Mouse (Mus musculus): Measurements from ENCODE around the gene 4930467E23Rik. TPM values are rescaled to one million over a fixed set of nuclear protein-coding genes. Genes with fewer than 3 reads are reported as not detected.
"Not testable (repeated sequence)": the region's sequence is repeated elsewhere in the genome, so short reads cannot be mapped to it uniquely, and the experiment has no call there.

The 4930467E23Rik gene
- total and polyA plus RNA-seq, 2 experiments from 2014 or later: not detected

- DNase-seq (ENCODE audit: low spot score): peak; percentile 53
- H3K4me3 ChIP-seq (ENCODE audit: low read depth, low read length); ATAC-seq (ENCODE audit: insufficient read depth, low read depth); H3K27me3 ChIP-seq (ENCODE audit: control insufficient read depth, insufficient read depth, low read length); H3K36me3 ChIP-seq (replicated peaks; ENCODE audit: control insufficient read depth, insufficient read depth, low read length); H3K4me1 ChIP-seq (ENCODE audit: control insufficient read depth, insufficient read depth); H3K4me2 ChIP-seq (ENCODE audit: low read depth, low read length); H3K9me3 ChIP-seq (replicated peaks; ENCODE audit: control insufficient read depth, low read length); H3K9ac ChIP-seq (replicated peaks; ENCODE audit: low read depth, low read length); H3K27ac ChIP-seq (ENCODE audit: low read depth): not testable (repeated sequence)
- TF ChIP-seq CTCF (IDR thresholded peaks at IDR 0.05; ENCODE audit: low read depth): peak; percentile 32; the same call in 1 of the 2 replicates
- WGBS: 58% methylated on average over 7 of the region's 7 CpGs
These were observed 22.2 kb upstream of the 4930467E23Rik start for GRCm38 (mm10) chr8:19706918-19707760.

GRCm38 (mm10) chr8:19707761-19708443 is 21.5 kb upstream of the 4930467E23Rik start:
- DNase-seq (ENCODE audit: low spot score); H3K9me3 ChIP-seq (replicated peaks; ENCODE audit: control insufficient read depth, low read length); H3K36me3 ChIP-seq (replicated peaks; ENCODE audit: control insufficient read depth, insufficient read depth, low read length); H3K27ac ChIP-seq (ENCODE audit: low read depth); H3K9ac ChIP-seq (replicated peaks; ENCODE audit: low read depth, low read length); H3K4me2 ChIP-seq (ENCODE audit: low read depth, low read length); H3K4me1 ChIP-seq (ENCODE audit: control insufficient read depth, insufficient read depth); H3K4me3 ChIP-seq (ENCODE audit: low read depth, low read length); H3K27me3 ChIP-seq (ENCODE audit: control insufficient read depth, insufficient read depth, low read length); ATAC-seq (ENCODE audit: insufficient read depth, low read depth): not testable (repeated sequence)
- WGBS: 81% methylated on average over 13 of the region's 15 CpGs

GRCm38 (mm10) chr8:19708976-19709375 is 20.4 kb upstream of the 4930467E23Rik start:
- ATAC-seq (ENCODE audit: insufficient read depth, low read depth); DNase-seq (ENCODE audit: low spot score); H3K4me1 ChIP-seq (ENCODE audit: control insufficient read depth, insufficient read depth); H3K9me3 ChIP-seq (replicated peaks; ENCODE audit: control insufficient read depth, low read length); H3K36me3 ChIP-seq (replicated peaks; ENCODE audit: control insufficient read depth, insufficient read depth, low read length); H3K9ac ChIP-seq (replicated peaks; ENCODE audit: low read depth, low read length); H3K27me3 ChIP-seq (ENCODE audit: control insufficient read depth, insufficient read depth, low read length); H3K4me3 ChIP-seq (ENCODE audit: low read depth, low read length); H3K4me2 ChIP-seq (ENCODE audit: low read depth, low read length); H3K27ac ChIP-seq (ENCODE audit: low read depth): not testable (repeated sequence)

DNA sequence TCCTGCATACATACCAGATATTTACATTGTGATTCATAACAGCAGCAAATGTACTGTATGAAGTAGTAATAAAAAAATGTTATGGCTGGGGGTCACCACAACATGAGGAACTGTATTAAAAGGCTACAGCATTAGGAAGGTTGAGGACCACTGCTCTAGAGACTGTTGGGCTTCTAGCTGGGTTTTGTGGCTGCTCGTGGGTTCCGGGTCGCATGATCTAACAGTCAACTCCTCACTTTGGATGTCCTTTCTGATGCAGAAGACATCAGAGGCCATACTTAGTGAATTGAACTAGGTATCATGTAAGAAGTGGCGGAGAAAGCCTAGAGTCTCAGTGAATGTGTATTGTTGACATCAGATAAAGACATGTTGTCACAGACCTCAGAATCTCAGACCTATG is 19.9 kb upstream of the 4930467E23Rik start:
- H3K27me3 ChIP-seq (ENCODE audit: control insufficient read depth, insufficient read depth, low read length); H3K4me1 ChIP-seq (ENCODE audit: control insufficient read depth, insufficient read depth); H3K36me3 ChIP-seq (replicated peaks; ENCODE audit: control insufficient read depth, insufficient read depth, low read length); H3K9me3 ChIP-seq (replicated peaks; ENCODE audit: control insufficient read depth, low read length); H3K4me2 ChIP-seq (ENCODE audit: low read depth, low read length); H3K4me3 ChIP-seq (ENCODE audit: low read depth, low read length); ATAC-seq (ENCODE audit: insufficient read depth, low read depth); H3K27ac ChIP-seq (ENCODE audit: low read depth); H3K9ac ChIP-seq (replicated peaks; ENCODE audit: low read depth, low read length); DNase-seq (ENCODE audit: low spot score): not testable (repeated sequence)
- WGBS: 82% methylated on average over 4 of the region's 4 CpGs

DNA sequence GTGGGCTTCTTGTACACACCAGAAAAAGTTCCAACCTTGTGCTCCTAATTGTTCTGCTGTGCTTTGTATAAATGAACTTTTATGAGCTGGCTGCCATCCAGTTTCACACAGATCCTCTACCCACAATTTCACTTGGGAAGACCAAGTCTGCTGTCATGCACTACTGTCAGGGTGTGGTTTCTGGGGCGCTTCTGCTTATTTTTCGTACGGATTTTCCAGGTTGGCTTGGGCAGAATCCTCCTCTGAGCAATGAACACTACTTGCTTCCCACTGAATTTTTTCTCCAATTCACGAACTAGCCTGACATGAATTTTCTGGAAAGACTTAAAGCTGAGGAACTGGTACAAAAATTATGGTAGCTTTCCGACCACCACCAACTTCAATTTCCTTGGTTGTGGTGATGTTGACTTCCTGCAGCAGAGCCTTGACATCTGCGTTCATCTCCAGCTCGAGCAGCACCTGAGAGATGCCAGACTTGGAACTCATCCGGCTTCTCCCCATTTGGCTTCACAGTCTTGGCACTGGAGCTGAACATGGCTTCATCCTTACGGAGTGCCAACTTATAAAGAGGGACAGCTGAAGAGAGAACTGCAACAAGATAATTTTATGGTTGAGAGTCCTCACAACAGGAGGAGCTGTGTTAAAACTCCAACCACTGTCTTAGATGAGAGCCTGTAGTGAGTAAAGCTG is 18.1 kb upstream of the 4930467E23Rik start:
- not testable (repeated sequence) for H3K27ac ChIP-seq (ENCODE audit: low read depth); H3K36me3 ChIP-seq (replicated peaks; ENCODE audit: control insufficient read depth, insufficient read depth, low read length); H3K9ac ChIP-seq (replicated peaks; ENCODE audit: low read depth, low read length); H3K4me1 ChIP-seq (ENCODE audit: control insufficient read depth, insufficient read depth); DNase-seq (ENCODE audit: low spot score); H3K9me3 ChIP-seq (replicated peaks; ENCODE audit: control insufficient read depth, low read length); H3K27me3 ChIP-seq (ENCODE audit: control insufficient read depth, insufficient read depth, low read length); H3K4me3 ChIP-seq (ENCODE audit: low read depth, low read length); H3K4me2 ChIP-seq (ENCODE audit: low read depth, low read length)
- WGBS: 74% methylated on average over 5 of the region's 9 CpGs
- ATAC-seq (ENCODE audit: insufficient read depth, low read depth): peak; percentile 57; the same call in 1 of the 2 replicates

GRCm38 (mm10) chr8:19712227-19712750 is 17.1 kb upstream of the 4930467E23Rik start:
- not testable (repeated sequence) for ATAC-seq (ENCODE audit: insufficient read depth, low read depth); H3K36me3 ChIP-seq (replicated peaks; ENCODE audit: control insufficient read depth, insufficient read depth, low read length); H3K4me1 ChIP-seq (ENCODE audit: control insufficient read depth, insufficient read depth); H3K4me2 ChIP-seq (ENCODE audit: low read depth, low read length); H3K27ac ChIP-seq (ENCODE audit: low read depth); H3K4me3 ChIP-seq (ENCODE audit: low read depth, low read length); H3K9ac ChIP-seq (replicated peaks; ENCODE audit: low read depth, low read length); H3K27me3 ChIP-seq (ENCODE audit: control insufficient read depth, insufficient read depth, low read length); H3K9me3 ChIP-seq (replicated peaks; ENCODE audit: control insufficient read depth, low read length); DNase-seq (ENCODE audit: low spot score)
- WGBS: 46% methylated on average over 2 of the region's 2 CpGs

GRCm38 (mm10) chr8:19712816-19713215 is 16.6 kb upstream of the 4930467E23Rik start:
- DNase-seq (ENCODE audit: low spot score); H3K9ac ChIP-seq (replicated peaks; ENCODE audit: low read depth, low read length); H3K9me3 ChIP-seq (replicated peaks; ENCODE audit: control insufficient read depth, low read length); H3K4me1 ChIP-seq (ENCODE audit: control insufficient read depth, insufficient read depth); H3K36me3 ChIP-seq (replicated peaks; ENCODE audit: control insufficient read depth, insufficient read depth, low read length); H3K4me3 ChIP-seq (ENCODE audit: low read depth, low read length); H3K27ac ChIP-seq (ENCODE audit: low read depth); ATAC-seq (ENCODE audit: insufficient read depth, low read depth); H3K4me2 ChIP-seq (ENCODE audit: low read depth, low read length); H3K27me3 ChIP-seq (ENCODE audit: control insufficient read depth, insufficient read depth, low read length): not testable (repeated sequence)
- WGBS: 60% methylated on average over 4 of the region's 4 CpGs

GRCm38 (mm10) chr8:19713232-19713834 is 16.0 kb upstream of the 4930467E23Rik start:
- not testable (repeated sequence) for H3K9ac ChIP-seq (replicated peaks; ENCODE audit: low read depth, low read length); ATAC-seq (ENCODE audit: insufficient read depth, low read depth); H3K4me1 ChIP-seq (ENCODE audit: control insufficient read depth, insufficient read depth); DNase-seq (ENCODE audit: low spot score); H3K4me3 ChIP-seq (ENCODE audit: low read depth, low read length); H3K27me3 ChIP-seq (ENCODE audit: control insufficient read depth, insufficient read depth, low read length); H3K36me3 ChIP-seq (replicated peaks; ENCODE audit: control insufficient read depth, insufficient read depth, low read length); H3K27ac ChIP-seq (ENCODE audit: low read depth); H3K4me2 ChIP-seq (ENCODE audit: low read depth, low read length); H3K9me3 ChIP-seq (replicated peaks; ENCODE audit: control insufficient read depth, low read length)
- WGBS: 72% methylated on average over 6 of the region's 7 CpGs
